Mouse (Mus musculus): ENCODE measurements around the gene Upk3bl.

DNA sequence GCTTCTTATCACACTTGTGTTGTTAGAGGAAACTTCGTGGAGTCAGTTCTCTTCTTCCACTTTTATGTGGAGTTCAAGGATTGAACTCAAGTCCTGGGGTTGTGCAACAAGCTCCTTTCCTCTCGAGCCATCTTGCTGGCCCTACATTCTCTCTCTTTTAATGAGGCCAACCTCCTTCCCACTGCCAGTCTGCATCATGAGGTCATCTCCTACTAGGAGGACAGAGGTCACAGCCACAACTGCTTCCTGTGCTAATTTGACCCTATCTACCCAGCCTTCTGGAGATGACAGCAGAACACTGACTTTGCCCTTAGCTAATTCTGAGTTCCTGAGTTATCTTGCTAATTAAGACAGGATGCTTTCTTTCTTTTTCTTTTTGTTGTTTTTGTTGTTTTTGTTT is 54.2 kb downstream of the Upk3bl start:
- TF ChIP-seq GATA1 (IDR thresholded peaks at IDR 0.05; ENCODE audit: borderline replicate concordance, low read length) (no peak), FLI1 (IDR thresholded peaks at IDR 0.05; ENCODE audit: low read length) (no peak)

All from megakaryocyte, embryonic 14.5 days (primary cell).